In the genomic region with DNA sequence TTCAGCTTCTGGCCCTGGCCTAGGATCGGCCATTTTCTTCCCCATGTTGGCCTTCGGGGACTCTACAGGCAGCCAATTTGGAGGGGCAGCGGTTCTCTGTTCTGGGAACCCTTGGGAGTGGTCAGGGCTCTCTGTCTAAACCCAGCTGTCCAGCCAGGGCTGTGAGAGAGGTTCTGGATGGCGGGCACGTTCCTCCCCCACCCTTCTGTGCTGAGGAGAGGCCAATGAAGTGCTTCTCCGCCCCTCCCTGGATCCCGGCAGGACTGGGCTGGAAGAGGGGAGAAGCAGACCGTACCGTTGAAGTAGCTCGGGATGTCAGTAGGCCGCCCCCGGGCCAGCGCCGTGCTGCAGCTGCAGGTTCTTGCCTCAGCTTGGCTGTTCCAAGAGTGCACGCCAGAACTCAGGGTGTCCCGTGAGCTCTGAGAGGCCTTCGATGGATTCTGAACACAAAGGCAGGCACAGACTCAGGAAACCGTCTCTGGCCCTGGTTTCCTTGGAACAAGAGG, we compare ENCODE assay signal across 13 mouse cellular contexts. TPM values are rescaled to one million over a fixed set of nuclear protein-coding genes. Genes with fewer than 3 reads are reported as not detected.
DNase-seq lines count a peak whose midpoint lies in the region; ATAC-seq and TF ChIP-seq lines count a peak whose summit lies in the region.
"Had no signal": no experiment of that assay in that cellular context is flagged by ENCODE, and none has a peak within 500 bp of the region (broad histone marks: within the 10 kb centered on the region; RNA-seq: fewer than 3 reads in every experiment).

No protein-coding gene starts in this region.

- no peaks in the 10 kb centered on the region for H3K27me3 ChIP-seq in hindbrain, postnatal 0 days (ENCODE audit: insufficient read depth, low read length)
- H3K27me3 ChIP-seq in hindbrain, embryonic 14.5 days (ENCODE audit: control insufficient read depth, insufficient read depth, low read length), result no peaks in the 10 kb centered on the region
- no peaks in the 10 kb centered on the region for H3K27me3 ChIP-seq in ES-Bruce4 (ENCODE audit: control insufficient read depth, insufficient read depth, low read length, poor library complexity, severe bottlenecking)
- H3K27me3 ChIP-seq in kidney, postnatal 0 days (ENCODE audit: insufficient read depth, low read length), result no peaks in the 10 kb centered on the region

- H3K9ac ChIP-seq in hindbrain, postnatal 0 days (replicated peaks; ENCODE audit: low read length), result no peak overlapping the region
- no peak overlapping the region for H3K9ac ChIP-seq in hindbrain, embryonic 14.5 days
- no peak overlapping the region for H3K9ac ChIP-seq in ES-Bruce4 (ENCODE audit: low read depth, poor library complexity, severe bottlenecking)
- H3K9ac ChIP-seq in kidney, postnatal 0 days (ENCODE audit: low read depth, low read length), result no peak overlapping the region
- H3K9ac ChIP-seq: liver, embryonic 15.5 days had no signal

- H3K27ac ChIP-seq in hindbrain, postnatal 0 days, result 0 out of 2 replicates have a peak overlapping the region, but pooled peaks have one; percentile 15
- no peak overlapping the region for H3K27ac ChIP-seq in hindbrain, embryonic 14.5 days
- H3K27ac ChIP-seq in ES-Bruce4 (ENCODE audit: insufficient read depth, low read length), result no peak overlapping the region
- peak overlapping the region; percentile 83 for H3K27ac ChIP-seq in gastrocnemius, adult 2 months
- H3K27ac ChIP-seq in kidney, postnatal 0 days, result peak overlapping the region; percentile 70
- H3K27ac ChIP-seq: liver, embryonic 15.5 days had no signal

- H3K36me3 ChIP-seq in hindbrain, postnatal 0 days (ENCODE audit: insufficient read depth, low read length), result peaks cover 46% of the 10 kb centered on the region
- H3K36me3 ChIP-seq in hindbrain, embryonic 14.5 days (replicated peaks; ENCODE audit: control insufficient read depth, insufficient read depth), result peaks cover 65% of the 10 kb centered on the region
- H3K36me3 ChIP-seq in ES-Bruce4 (ENCODE audit: control insufficient read depth, insufficient read depth, low read length, poor library complexity, severe bottlenecking), result no peaks in the 10 kb centered on the region
- peaks cover 51% of the 10 kb centered on the region for H3K36me3 ChIP-seq in kidney, postnatal 0 days (ENCODE audit: insufficient read depth, low read length)

- H3K4me1 ChIP-seq in hindbrain, postnatal 0 days (ENCODE audit: insufficient read depth, low read length), result no peaks in the 10 kb centered on the region
- H3K4me1 ChIP-seq in hindbrain, embryonic 14.5 days (replicated peaks; ENCODE audit: control insufficient read depth, insufficient read depth, low read length), result no peaks in the 10 kb centered on the region
- no peaks in the 10 kb centered on the region for H3K4me1 ChIP-seq in ES-Bruce4 (ENCODE audit: control insufficient read depth, insufficient read depth, low read length)
- no peaks in the 10 kb centered on the region for H3K4me1 ChIP-seq in kidney, postnatal 0 days (replicated peaks; ENCODE audit: insufficient read depth, low read length)
- H3K4me1 ChIP-seq: liver, embryonic 15.5 days had no signal

- DNase-seq in hindbrain, postnatal 0 days (ENCODE audit: low spot score), result no peak
- DNase-seq in hindbrain, embryonic 14.5 days (ENCODE audit: low spot score), result no peak
- DNase-seq in gastrocnemius, adult 2 months, result peak; percentile 81
- DNase-seq in kidney, postnatal 0 days (ENCODE audit: low spot score), result no peak
- DNase-seq in right cerebral cortex, postnatal 36 days (ENCODE audit: low spot score in 2 of 2), result no peak
- DNase-seq in left cerebral cortex, postnatal 36 days (ENCODE audit: low spot score in 2 of 2), result no peak
- no peak for DNase-seq in thymus, postnatal 10 days (ENCODE audit: low spot score in 2 of 2)

- no peak for TF ChIP-seq EP300 in ES-Bruce4 (IDR thresholded peaks at IDR 0.05; ENCODE audit: insufficient read depth, low read depth, low read length)

- no peaks in the 10 kb centered on the region for H3K9me3 ChIP-seq in hindbrain, postnatal 0 days (ENCODE audit: low read length)
- H3K9me3 ChIP-seq in hindbrain, embryonic 14.5 days (ENCODE audit: control insufficient read depth, low read length), result no peaks in the 10 kb centered on the region
- no peaks in the 10 kb centered on the region for H3K9me3 ChIP-seq in ES-Bruce4 (replicated peaks; ENCODE audit: control insufficient read depth, insufficient read depth, low read length, poor library complexity, severe bottlenecking)
- H3K9me3 ChIP-seq in kidney, postnatal 0 days (replicated peaks; ENCODE audit: low read length), result no peaks in the 10 kb centered on the region
- H3K9me3 ChIP-seq: liver, embryonic 15.5 days had no signal

- 59% methylated on average over 18 of the region's 18 CpGs for WGBS in hindbrain, postnatal 0 days
- WGBS in hindbrain, embryonic 14.5 days, result 64% methylated on average over 18 of the region's 18 CpGs
- WGBS in kidney, postnatal 0 days, result 55% methylated on average over 18 of the region's 18 CpGs

- no peak for TF ChIP-seq POLR2A in ES-Bruce4 (IDR thresholded peaks at IDR 0.05; ENCODE audit: insufficient read depth, low read length)

- intact Hi-C loops in gastrocnemius, adult 2 months (cut with DNase I), result loop anchor here (10.0 kb wide), 1 partner anchor 49 kb away; a partner anchor contains a TSS
- intact Hi-C loops in left cerebral cortex, postnatal 36 days (cut with DNase I), result no loop called here

- ATAC-seq in hindbrain, postnatal 0 days, result no peak
- ATAC-seq in hindbrain, embryonic 14.5 days (ENCODE audit: low FRiP score), result no peak
- ATAC-seq in kidney, postnatal 0 days (replicated peaks; ENCODE audit: low FRiP score, low read depth), result no peak

- no peak overlapping the region for H3K4me2 ChIP-seq in hindbrain, postnatal 0 days (ENCODE audit: low read depth, low read length)
- no peak overlapping the region for H3K4me2 ChIP-seq in hindbrain, embryonic 14.5 days (replicated peaks)
- no peak overlapping the region for H3K4me2 ChIP-seq in kidney, postnatal 0 days (ENCODE audit: low read length)
- H3K4me2 ChIP-seq: liver, embryonic 15.5 days had no signal

- TF ChIP-seq CTCF in hindbrain, postnatal 0 days (IDR thresholded peaks at IDR 0.05; ENCODE audit: low read depth), result no peak
- no peak for TF ChIP-seq CTCF in ES-Bruce4 (IDR thresholded peaks at IDR 0.05; ENCODE audit: low read depth, low read length)
- TF ChIP-seq CTCF in gastrocnemius, adult 2 months (IDR thresholded peaks at IDR 0.05), result no peak
- TF ChIP-seq CTCF in kidney, postnatal 0 days (IDR thresholded peaks at IDR 0.05; ENCODE audit: low read depth), result no peak

- no peak overlapping the region for H3K4me3 ChIP-seq in hindbrain, postnatal 0 days (ENCODE audit: low read length)
- H3K4me3 ChIP-seq in hindbrain, embryonic 14.5 days (replicated peaks; ENCODE audit: low read length), result no peak overlapping the region
- peak overlapping the region; percentile 27; the same call in 1 of the 2 replicates for H3K4me3 ChIP-seq in ES-Bruce4 (ENCODE audit: low read depth, low read length)
- peak overlapping the region; percentile 50 for H3K4me3 ChIP-seq in gastrocnemius, adult 2 months
- no peak overlapping the region for H3K4me3 ChIP-seq in kidney, postnatal 0 days (replicated peaks; ENCODE audit: low read depth, low read length)
- H3K4me3 ChIP-seq: liver, embryonic 15.5 days had no signal

RNA-seq across cellular contexts. Expression of a gene that starts 5.8 kb away (rescaled TPM):
- total RNA-seq in hindbrain, postnatal 0 days (2014; rRNA removed), result 1.4 and 1.5 TPM in 2 replicates
- polyA plus RNA-seq in hindbrain, postnatal 0 days (2015; fragmentation: Nextera tagmentation; extraction: Ambion mirVana), result 1.6 TPM in 2 replicates
- polyA plus RNA-seq in hindbrain, embryonic 14.5 days (2014; fragmentation: Nextera tagmentation; extraction: Ambion mirVana), result 0.29 and 0.31 TPM in 2 replicates
- not detected in 2 replicates for polyA plus RNA-seq in ES-Bruce4 (2011; ENCODE audit: insufficient read depth, insufficient read length, low read depth, missing spikeins)
- not detected for total RNA-seq in gastrocnemius, adult 2 months (2021)
- polyA plus RNA-seq in kidney, postnatal 0 days (2015; fragmentation: Nextera tagmentation; extraction: Ambion mirVana), result not detected in 2 replicates
- 1 to 10 TPM; 2.0 to 2.4 TPM for total RNA-seq in left cerebral cortex, postnatal 36 days (2021)
- total RNA-seq: heart, postnatal 10 days had no signal
- polyA plus RNA-seq: forebrain, embryonic 11.5 days; liver, embryonic 15.5 days; stomach, embryonic 14.5 days had no signal

RNA-seq across cellular contexts. Expression of a gene that starts 15.6 kb away (rescaled TPM):
- not detected in 2 replicates for total RNA-seq in hindbrain, postnatal 0 days (2014; rRNA removed)
- polyA plus RNA-seq in hindbrain, postnatal 0 days (2015; fragmentation: Nextera tagmentation; extraction: Ambion mirVana), result 3.7 and 4.7 TPM in 2 replicates
- polyA plus RNA-seq in hindbrain, embryonic 14.5 days (2014; fragmentation: Nextera tagmentation; extraction: Ambion mirVana), result 1.9 TPM in 2 replicates
- polyA plus RNA-seq in ES-Bruce4 (2011; ENCODE audit: insufficient read depth, insufficient read length, low read depth, missing spikeins), result 2.0 and 2.2 TPM in 2 replicates
- total RNA-seq in gastrocnemius, adult 2 months (2021), result not detected
- polyA plus RNA-seq in kidney, postnatal 0 days (2015; fragmentation: Nextera tagmentation; extraction: Ambion mirVana), result 0.37 and 0.47 TPM in 2 replicates
- total RNA-seq in left cerebral cortex, postnatal 36 days (2021), result 1 to 10 TPM; 1.8 to 2.4 TPM
- total RNA-seq: heart, postnatal 10 days; midbrain, postnatal 0 days had no signal

RNA-seq across cellular contexts. Expression of a gene that starts 43.3 kb away (rescaled TPM):
- total RNA-seq in hindbrain, postnatal 0 days (2014; rRNA removed), result 6.7 and 9.3 TPM in 2 replicates
- polyA plus RNA-seq in hindbrain, postnatal 0 days (2015; fragmentation: Nextera tagmentation; extraction: Ambion mirVana), result 1.2 and 1.5 TPM in 2 replicates
- polyA plus RNA-seq in hindbrain, embryonic 14.5 days (2014; fragmentation: Nextera tagmentation; extraction: Ambion mirVana), result 2.9 and 4.0 TPM in 2 replicates
- polyA plus RNA-seq in ES-Bruce4 (2011; ENCODE audit: insufficient read depth, insufficient read length, low read depth, missing spikeins), result 2.2 and 3.3 TPM in 2 replicates
- total RNA-seq in gastrocnemius, adult 2 months (2021), result 1 to 10 TPM; 4.1 to 4.2 TPM
- 3.2 and 3.8 TPM in 2 replicates for polyA plus RNA-seq in kidney, postnatal 0 days (2015; fragmentation: Nextera tagmentation; extraction: Ambion mirVana)
- total RNA-seq in left cerebral cortex, postnatal 36 days (2021), result 1 to 10 TPM; 3.1 to 4.0 TPM

RNA-seq across cellular contexts. Expression of a gene that starts 53.1 kb away (rescaled TPM):
- total RNA-seq in hindbrain, postnatal 0 days (2014; rRNA removed), result 12.8 and 15.5 TPM in 2 replicates
- 6.4 and 6.9 TPM in 2 replicates for polyA plus RNA-seq in hindbrain, postnatal 0 days (2015; fragmentation: Nextera tagmentation; extraction: Ambion mirVana)
- polyA plus RNA-seq in hindbrain, embryonic 14.5 days (2014; fragmentation: Nextera tagmentation; extraction: Ambion mirVana), result 6.1 and 8.0 TPM in 2 replicates
- 1.7 and 4.9 TPM in 2 replicates for polyA plus RNA-seq in ES-Bruce4 (2011; ENCODE audit: insufficient read depth, insufficient read length, low read depth, missing spikeins)
- total RNA-seq in gastrocnemius, adult 2 months (2021), result 1 to 10 TPM; 4.2 to 5.7 TPM
- polyA plus RNA-seq in kidney, postnatal 0 days (2015; fragmentation: Nextera tagmentation; extraction: Ambion mirVana), result 2.6 and 3.4 TPM in 2 replicates
- 100 to 1,000 TPM; 129 to 172 TPM for total RNA-seq in left cerebral cortex, postnatal 36 days (2021)

Comparison
In these comparisons a context has a peak if more than half of its experiments do, and no peak if none do; other contexts are left out.
1. H3K27ac ChIP-seq: peak in hindbrain, postnatal 0 days (single experiment), gastrocnemius, adult 2 months (single experiment) and kidney, postnatal 0 days (single experiment); none in hindbrain, embryonic 14.5 days (single experiment) and ES-Bruce4 (single experiment).
2. H3K4me3 ChIP-seq: peak in ES-Bruce4 (single experiment) and gastrocnemius, adult 2 months (single experiment); none in hindbrain, postnatal 0 days (single experiment), hindbrain, embryonic 14.5 days (single experiment) and kidney, postnatal 0 days (single experiment).